Comparison of ENCODE assay signal across 17 mouse cellular contexts in the genomic region with DNA sequence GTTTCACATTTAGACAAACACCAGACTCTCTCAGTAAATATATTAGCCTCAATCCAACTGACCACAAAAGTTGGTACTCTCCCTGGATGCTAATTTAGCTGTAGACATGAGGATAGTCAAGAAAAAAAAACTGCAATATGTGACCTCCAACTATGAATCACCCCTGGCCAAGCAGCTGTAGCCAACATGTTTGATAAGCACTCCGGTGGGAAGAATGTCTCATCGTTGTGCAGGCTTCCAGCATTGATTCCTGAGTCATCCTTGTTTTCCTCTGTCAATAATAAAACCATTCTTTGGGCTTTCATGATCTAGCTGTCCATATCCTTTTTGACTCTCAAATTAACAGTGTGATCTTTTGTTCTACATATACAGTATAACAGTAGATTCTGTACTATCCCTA.
DNase-seq lines count a peak whose midpoint lies in the region; ATAC-seq lines count a peak whose summit lies in the region.
"Had no signal": no experiment of that assay in that cellular context is flagged by ENCODE, and none has a peak within 500 bp of the region (broad histone marks: within the 10 kb centered on the region; RNA-seq: fewer than 3 reads in every experiment).

No protein-coding gene starts in this region.

- peak; percentile 4 for DNase-seq in adrenal gland, adult 8-10 months
- DNase-seq in adrenal gland, postnatal 14 days = no peak
- peak; percentile 22 for DNase-seq in brain, adult 2 months (ENCODE audit: low read depth, low spot score)
- DNase-seq in lung, postnatal 25 days (ENCODE audit: low spot score) = no peak
- DNase-seq: adrenal gland, postnatal 10 days; cerebellum, adult 11 months; cerebellum, adult 18-20 months; cerebellum, adult 8-10 months; cerebellum, adult 9-11 months; cerebellum, postnatal 14 days; cerebellum, postnatal 36 days; embryo, embryonic 11 days had no signal

- no peak for ATAC-seq in frontal cortex, adult (ENCODE audit: low TSS enrichment)
- ATAC-seq: activated CD4-positive, CD25-positive, alpha-beta regulatory T cell, adult 4 months; forebrain, embryonic 14.5 days; forebrain, embryonic 16.5 days; Patski had no signal

Comparison
In these comparisons a context has a peak if more than half of its experiments do, and no peak if none do; other contexts are left out.
1. DNase-seq: peak in adrenal gland, adult 8-10 months (single experiment) and brain, adult 2 months (single experiment); none in adrenal gland, postnatal 14 days (single experiment) and lung, postnatal 25 days (single experiment).